Mouse (Mus musculus) MEL (cell line): ENCODE results near the gene Steap3. TPM values are rescaled to one million over a fixed set of nuclear protein-coding genes. Genes with fewer than 3 reads are reported as not detected.

Source experiments
- DNase-seq: peaks from one replicate; pipeline ENCODE4 v3.0.0; 2011; ENCODE audit warnings: low read depth, low spot score
- H3K27ac ChIP-seq: 2 replicates; pipeline ENCODE4 v1.5.1; 2012; ENCODE audit warnings: low read depth, mild to moderate bottlenecking, control low read depth, low read length, moderate library complexity; ENCODE audit not compliant: control insufficient read depth
- H3K27me3 ChIP-seq, 2 experiments: fragments of 150-350 bp in 1 of 2; sonication (generic) in 1 of 2; 2 replicates each; pipeline ENCODE4 v1.6.1; 2012; ENCODE audit warnings: low read length in 2 of 2, mild to moderate bottlenecking in 2 of 2, improper control_type of control experiment in 1 of 2, moderate library complexity in 1 of 2; ENCODE audit not compliant: insufficient read depth in 2 of 2, control insufficient read depth in 1 of 2
- H3K36me3 ChIP-seq, 2 experiments: 2 replicates each; pipeline ENCODE4 v1.6.1; 2012 to 2014; ENCODE audit warnings: low read length in 2 of 2, improper control_type of control experiment in 1 of 2, inconsistent platforms in 1 of 2, mild to moderate bottlenecking in 1 of 2; ENCODE audit not compliant: insufficient read depth in 2 of 2, control insufficient read depth in 1 of 2
- H3K4me1 ChIP-seq, 2 experiments: fragments of 150-350 bp in 1 of 2; sonication (generic) in 1 of 2; 2 replicates each; pipeline ENCODE4 v1.6.1; 2012; ENCODE audit warnings: low read length in 2 of 2, improper control_type of control experiment in 1 of 2, mild to moderate bottlenecking in 1 of 2; ENCODE audit not compliant: insufficient read depth in 2 of 2, control insufficient read depth in 1 of 2
- H3K4me3 ChIP-seq, 2 experiments: fragments of 150-350 bp in 1 of 2; sonication (generic) in 1 of 2; 2 replicates each; pipeline ENCODE4 v1.5.1; 2012; ENCODE audit warnings: low read depth in 2 of 2, low read length in 2 of 2, mild to moderate bottlenecking in 2 of 2, moderate library complexity in 2 of 2, control low read depth in 1 of 2, improper control_type of control experiment in 1 of 2; ENCODE audit not compliant: control insufficient read depth in 1 of 2, insufficient read depth in 1 of 2
- H3K79me2 ChIP-seq: 2 replicates; pipeline ENCODE4 v1.6.1; 2012; ENCODE audit warnings: mild to moderate bottlenecking, low read length, moderate library complexity; ENCODE audit not compliant: control insufficient read depth, poor library complexity, insufficient read depth
- H3K9ac ChIP-seq: 2 replicates; pipeline ENCODE4 v1.6.1; 2012; ENCODE audit warnings: low read depth, mild to moderate bottlenecking, control low read depth, low read length, moderate library complexity; ENCODE audit not compliant: control insufficient read depth, poor library complexity, severe bottlenecking
- H3K9me3 ChIP-seq: fragments of 150-350 bp; sonication (generic); replicated peaks from 2 replicates; pipeline ENCODE4 v1.6.1; 2012; ENCODE audit warnings: mild to moderate bottlenecking, low read length, improper control_type of control experiment, moderate library complexity; ENCODE audit not compliant: insufficient read depth
- BHLHE40 ChIP-seq: IDR thresholded peaks from 2 replicates; pipeline ENCODE4 v1.6.1; 2012; ENCODE audit warnings: low read depth, mild to moderate bottlenecking, inconsistent platforms, low read length, improper control_type of control experiment, borderline replicate concordance
- CTCF ChIP-seq, 3 experiments: IDR thresholded peaks in 2 of 3; conservative IDR thresholded peaks in 1 of 3; 2 replicates each; pipeline ENCODE4 v1.5.1; 2011 to 2012; ENCODE audit warnings: low read length in 3 of 3, low read depth in 2 of 3, mild to moderate bottlenecking in 2 of 3, improper control_type of control experiment in 1 of 3, inconsistent platforms in 1 of 3, mixed read lengths in 1 of 3, moderate library complexity in 1 of 3; ENCODE audit not compliant: control insufficient read depth in 1 of 3, insufficient read depth in 1 of 3, poor library complexity in 1 of 3, severe bottlenecking in 1 of 3
- GABPA ChIP-seq: IDR thresholded peaks from 2 replicates; pipeline ENCODE4 v1.6.1; 2012; ENCODE audit warnings: low read depth, mild to moderate bottlenecking, inconsistent platforms, low read length, improper control_type of control experiment, moderate library complexity
- GATA1 ChIP-seq: IDR thresholded peaks from 2 replicates; pipeline ENCODE4 v1.6.1; 2011; ENCODE audit warnings: low read depth, low read length, improper control_type of control experiment
- HCFC1 ChIP-seq: IDR thresholded peaks from 2 replicates; pipeline ENCODE4 v1.6.1; 2012; ENCODE audit warnings: low read depth, mild to moderate bottlenecking, inconsistent platforms, low read length, improper control_type of control experiment, moderate library complexity
- MAFK ChIP-seq: IDR thresholded peaks from 2 replicates; pipeline ENCODE4 v1.6.1; 2011; ENCODE audit warnings: low read depth, mild to moderate bottlenecking, low read length, improper control_type of control experiment, borderline replicate concordance
- MAZ ChIP-seq: IDR thresholded peaks from 2 replicates; pipeline ENCODE4 v1.6.1; 2012; ENCODE audit warnings: low read depth, mild to moderate bottlenecking, inconsistent platforms, low read length, improper control_type of control experiment
- MEF2A ChIP-seq: IDR thresholded peaks from 2 replicates; pipeline ENCODE4 v1.6.1; 2014; ENCODE audit warnings: low read depth, mild to moderate bottlenecking, inconsistent platforms, low read length, improper control_type of control experiment; ENCODE audit not compliant: poor library complexity, insufficient replicate concordance, severe bottlenecking; ENCODE audit errors: extremely low read depth
- MYB ChIP-seq: IDR thresholded peaks from 2 replicates; pipeline ENCODE4 v1.6.1; 2011; ENCODE audit warnings: mild to moderate bottlenecking, low read depth, low read length, improper control_type of control experiment
- NRF1 ChIP-seq: IDR thresholded peaks from 2 replicates; pipeline ENCODE4 v1.6.1; 2014; ENCODE audit warnings: low read depth, mild to moderate bottlenecking, inconsistent platforms, low read length, improper control_type of control experiment, moderate library complexity; ENCODE audit not compliant: poor library complexity, insufficient read depth, severe bottlenecking
- POLR2AphosphoS5 ChIP-seq: IDR thresholded peaks from 2 replicates; pipeline ENCODE4 v1.6.1; 2012; ENCODE audit warnings: low read depth, borderline replicate concordance, mild to moderate bottlenecking, inconsistent platforms, low read length, moderate library complexity, mixed read lengths
- RCOR1 ChIP-seq: IDR thresholded peaks from 2 replicates; pipeline ENCODE4 v1.6.1; 2012; ENCODE audit warnings: low read depth, mild to moderate bottlenecking, inconsistent platforms, low read length, improper control_type of control experiment
- SIN3A ChIP-seq: IDR thresholded peaks from 2 replicates; pipeline ENCODE4 v1.6.1; 2012; ENCODE audit warnings: low read length, improper control_type of control experiment, inconsistent platforms
- SMC3 ChIP-seq: IDR thresholded peaks from 2 replicates; pipeline ENCODE4 v1.6.1; 2011; ENCODE audit warnings: low read depth, low read length, improper control_type of control experiment
- TCF12 ChIP-seq: IDR thresholded peaks from 2 replicates; pipeline ENCODE4 v1.6.1; 2014; ENCODE audit warnings: low read depth, mild to moderate bottlenecking, inconsistent platforms, low read length, improper control_type of control experiment, moderate library complexity
- ZKSCAN1 ChIP-seq: IDR thresholded peaks from 2 replicates; pipeline ENCODE4 v1.6.1; 2012; ENCODE audit warnings: low read depth, mild to moderate bottlenecking, inconsistent platforms, low read length, improper control_type of control experiment, moderate library complexity
- polyA plus RNA-seq, 2 experiments: library from polyadenylated mRNA; stranded (reverse) in 1 of 2; unstranded in 1 of 2; fragments of >175 nt in 1 of 2; fragments of >200 nt in 1 of 2; gene quantifications; 2 replicates each; pipeline versions ENCODE4 v1.2.1 to v1.2.4; 2012; ENCODE audit warnings: low replicate concordance in 2 of 2, low read depth in 1 of 2; ENCODE audit not compliant: insufficient read length in 2 of 2, insufficient read depth in 1 of 2, missing spikeins in 1 of 2
- total RNA-seq: library from RNA; depleted of rRNA; stranded (reverse); fragments of 300-350 nt; gene quantifications from 2 replicates; pipeline ENCODE4 v1.2.3, GENCODE M21; 2012

The Steap3 gene
- total and polyA plus RNA-seq, 3 experiments: 50.2 to 101 (median 98.2) TPM

DNA sequence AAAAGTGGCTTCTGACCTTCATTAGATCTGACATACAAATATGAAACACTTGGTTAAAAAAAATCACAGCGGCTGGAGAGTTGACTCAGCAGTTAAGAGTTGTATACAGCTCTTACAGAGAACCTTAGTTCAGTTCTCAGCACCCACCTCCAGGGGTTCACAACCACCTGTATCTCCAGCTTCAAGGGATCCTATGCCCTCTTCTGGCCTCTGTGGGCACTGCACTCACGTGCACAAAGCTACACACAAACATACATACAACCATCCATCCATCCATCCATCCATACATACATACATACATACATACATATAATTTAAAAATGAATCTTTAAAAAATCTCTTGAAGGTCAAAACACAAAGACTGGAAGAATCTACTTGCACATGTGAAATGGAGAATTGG, 82.2 kb downstream of the Steap3 start:
- peak; percentile 11 for DNase-seq
- H3K9ac ChIP-seq: no peak overlapping the region
- H3K79me2 ChIP-seq: no peaks in the 10 kb centered on the region
- H3K36me3 ChIP-seq: no peaks in the 10 kb centered on the region
- H3K4me3 ChIP-seq: no peak overlapping the region
- no peaks in the 10 kb centered on the region for H3K27me3 ChIP-seq
- no peak overlapping the region for H3K27ac ChIP-seq
- TF ChIP-seq SIN3A: no peak
- TF ChIP-seq BHLHE40: peak; percentile 57; the same call in 1 of the 2 replicates
- TF ChIP-seq SMC3: peak; percentile 27; the same call in 1 of the 2 replicates
- TF ChIP-seq CTCF (IDR thresholded peaks at IDR 0.05 in 2 of 3, conservative IDR thresholded peaks at IDR 0.05 in 1 of 3; ENCODE audit: control insufficient read depth in 1 of 3, insufficient read depth in 1 of 3, low read depth in 2 of 3, low read length in 3 of 3, poor library complexity in 1 of 3, severe bottlenecking in 1 of 3): peak in 2 of 3 experiments; percentile 17 to 21; a peak in 2 of 6 replicates
- no peaks in the 10 kb centered on the region for H3K9me3 ChIP-seq
- H3K4me1 ChIP-seq: no peaks in the 10 kb centered on the region

DNA sequence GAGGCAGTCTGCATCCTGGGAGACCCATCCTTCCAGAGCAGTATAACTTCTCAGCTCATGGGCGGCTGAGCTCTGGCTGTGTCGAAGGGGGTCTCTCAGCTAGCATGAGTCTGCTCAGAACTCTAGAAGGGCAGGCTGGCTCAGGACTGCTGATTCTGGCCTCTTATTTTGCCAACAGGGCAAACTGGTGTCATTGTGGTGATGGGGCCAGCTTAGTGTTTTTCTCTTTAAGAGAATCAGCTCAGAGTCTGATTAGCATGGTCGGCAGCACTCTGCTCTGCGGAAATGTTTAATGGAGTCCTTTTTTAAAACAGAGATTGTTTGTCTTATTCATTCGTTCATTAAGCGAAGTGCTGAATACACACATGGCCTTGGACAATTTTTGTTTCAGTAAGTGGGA, 83.3 kb downstream of the Steap3 start:
- no peak overlapping the region for H3K27ac ChIP-seq
- H3K9me3 ChIP-seq: no peaks in the 10 kb centered on the region
- H3K9ac ChIP-seq: no peak overlapping the region
- no peak for DNase-seq
- no peak overlapping the region for H3K4me3 ChIP-seq
- no peaks in the 10 kb centered on the region for H3K27me3 ChIP-seq
- TF ChIP-seq TCF12 (no peak), MYB (no peak), NRF1 (no peak), ZKSCAN1 (no peak), RCOR1 (no peak), HCFC1 (no peak), MAFK (no peak), GABPA (no peak), GATA1 (no peak), POLR2AphosphoS5 (no peak), MEF2A (no peak), MAZ (no peak)
- no peaks in the 10 kb centered on the region for H3K79me2 ChIP-seq
- no peaks in the 10 kb centered on the region for H3K36me3 ChIP-seq
- no peaks in the 10 kb centered on the region for H3K4me1 ChIP-seq
